Mouse (Mus musculus): ENCODE measurements at regions not wholly inside any gene's neighbourhood (a gene's known extent, or its start where the extent isn't known, plus 50 kb on each side); places are given as distances from the start of the nearest gene placed in this dataset.

DNA sequence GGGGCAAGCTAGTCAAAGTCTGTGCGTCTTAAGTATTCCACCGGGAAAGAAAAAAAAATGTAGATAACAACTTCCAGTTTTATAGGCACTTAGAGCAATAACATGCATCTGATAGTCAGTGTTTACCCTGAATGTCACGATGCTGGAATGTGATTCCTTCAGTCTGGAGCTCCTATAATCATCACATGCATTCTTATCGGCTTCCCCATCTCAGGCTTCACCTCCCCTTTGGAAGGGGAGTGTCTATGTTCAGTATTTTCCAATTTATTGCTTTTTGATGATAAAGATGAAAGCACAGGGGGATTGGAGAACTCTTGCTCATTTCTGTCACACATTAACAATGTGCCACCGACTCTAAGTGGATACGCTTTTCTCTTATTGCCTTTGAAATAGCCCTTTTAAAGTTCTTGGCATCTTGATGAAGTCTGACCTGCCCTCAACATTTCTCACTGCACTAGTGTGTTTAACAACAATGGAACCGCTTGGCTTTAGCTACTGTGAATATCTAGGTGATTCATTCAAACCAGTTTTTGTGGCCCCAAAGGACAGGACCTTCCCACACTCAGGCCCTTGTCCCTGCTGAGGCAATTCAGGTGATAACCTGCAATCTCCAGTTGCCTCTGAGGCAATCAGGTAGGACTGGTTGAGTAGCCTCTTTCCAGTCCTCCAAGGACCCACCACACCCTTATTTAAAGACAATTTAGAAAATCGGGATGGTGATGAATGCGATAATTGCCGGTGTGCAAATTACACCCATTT is 101.5 kb upstream of the Btg1 start:
- no peak for ATAC-seq (replicated peaks; ENCODE audit: insufficient number of reproducible peaks, low FRiP score, low TSS enrichment, poor library complexity, severe bottlenecking)

DNA sequence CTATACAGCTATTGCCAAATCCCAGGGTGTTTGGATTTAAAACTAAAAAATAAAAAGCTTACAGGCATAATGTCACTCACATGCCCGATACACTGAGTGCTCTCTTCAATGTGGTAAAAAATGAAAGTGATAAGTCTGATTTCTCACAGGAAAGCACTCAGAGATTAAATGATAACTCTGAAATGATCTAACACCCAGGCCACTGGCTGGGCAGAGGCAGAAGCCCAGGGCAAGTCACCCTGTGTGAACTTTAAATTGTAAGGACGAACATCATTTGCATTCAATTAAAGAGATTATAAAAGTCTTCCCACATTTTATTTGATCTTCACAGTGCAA is 100.9 kb upstream of the Btg1 start:
- no peak for ATAC-seq (replicated peaks; ENCODE audit: insufficient number of reproducible peaks, low FRiP score, low TSS enrichment, poor library complexity, severe bottlenecking)

DNA sequence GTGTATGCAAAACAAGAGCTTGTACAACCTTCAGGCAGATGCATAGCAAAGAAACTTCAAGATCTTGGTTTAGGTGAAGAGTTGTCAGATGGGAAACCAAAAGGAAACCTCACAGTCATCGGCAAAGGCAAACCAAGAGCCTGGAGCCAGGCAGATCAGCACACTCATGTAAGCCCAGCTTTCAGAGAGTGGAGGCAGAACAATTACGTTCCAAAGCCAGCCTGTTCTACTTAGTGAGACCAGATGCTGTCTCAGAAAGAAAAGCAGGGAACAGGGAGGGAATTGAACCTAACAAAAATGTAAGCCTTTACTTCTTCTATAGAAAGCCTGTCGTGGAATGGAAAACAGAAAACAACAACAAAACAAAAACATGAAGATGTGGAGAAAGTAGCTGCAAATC is 97.4 kb upstream of the Btg1 start:
- ATAC-seq (replicated peaks; ENCODE audit: insufficient number of reproducible peaks, low FRiP score, low TSS enrichment, poor library complexity, severe bottlenecking), result no peak

DNA sequence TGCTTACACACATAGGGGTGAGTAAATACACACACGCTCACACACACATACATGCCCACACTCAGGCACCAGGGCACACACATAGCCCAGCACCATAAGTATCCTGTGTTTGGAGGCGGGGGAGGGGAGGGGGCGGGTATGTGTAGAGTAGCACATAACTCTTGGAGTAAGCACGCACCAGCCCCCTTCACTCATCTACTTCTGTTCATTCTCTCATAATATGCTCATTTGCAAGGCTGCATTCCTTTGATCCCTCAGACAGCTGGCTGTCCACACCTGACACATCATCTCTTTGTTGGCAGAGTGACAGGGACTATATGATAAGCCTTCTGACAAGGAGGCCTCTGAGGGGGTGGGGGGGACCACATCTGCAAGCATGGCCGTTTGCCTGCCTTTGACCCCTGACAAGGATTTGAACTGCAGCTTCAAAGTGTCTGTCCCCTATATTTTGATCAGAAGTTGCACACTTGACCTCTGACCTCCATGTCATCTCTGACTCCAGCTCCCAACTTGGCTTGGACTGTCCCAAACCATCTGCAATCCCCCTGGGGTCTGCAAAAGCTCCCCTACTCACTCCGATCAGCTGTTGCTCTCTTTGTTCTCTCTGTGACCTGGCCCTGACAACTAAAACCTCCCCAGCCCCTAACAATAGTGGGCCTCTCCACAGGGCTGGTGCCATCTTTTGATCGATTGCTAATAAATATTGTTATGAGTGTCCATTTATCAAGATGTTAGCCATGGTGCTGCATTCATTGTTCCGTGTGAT is 95.6 kb upstream of the Btg1 start:
- ATAC-seq (replicated peaks; ENCODE audit: insufficient number of reproducible peaks, low FRiP score, low TSS enrichment, poor library complexity, severe bottlenecking), result no peak

DNA sequence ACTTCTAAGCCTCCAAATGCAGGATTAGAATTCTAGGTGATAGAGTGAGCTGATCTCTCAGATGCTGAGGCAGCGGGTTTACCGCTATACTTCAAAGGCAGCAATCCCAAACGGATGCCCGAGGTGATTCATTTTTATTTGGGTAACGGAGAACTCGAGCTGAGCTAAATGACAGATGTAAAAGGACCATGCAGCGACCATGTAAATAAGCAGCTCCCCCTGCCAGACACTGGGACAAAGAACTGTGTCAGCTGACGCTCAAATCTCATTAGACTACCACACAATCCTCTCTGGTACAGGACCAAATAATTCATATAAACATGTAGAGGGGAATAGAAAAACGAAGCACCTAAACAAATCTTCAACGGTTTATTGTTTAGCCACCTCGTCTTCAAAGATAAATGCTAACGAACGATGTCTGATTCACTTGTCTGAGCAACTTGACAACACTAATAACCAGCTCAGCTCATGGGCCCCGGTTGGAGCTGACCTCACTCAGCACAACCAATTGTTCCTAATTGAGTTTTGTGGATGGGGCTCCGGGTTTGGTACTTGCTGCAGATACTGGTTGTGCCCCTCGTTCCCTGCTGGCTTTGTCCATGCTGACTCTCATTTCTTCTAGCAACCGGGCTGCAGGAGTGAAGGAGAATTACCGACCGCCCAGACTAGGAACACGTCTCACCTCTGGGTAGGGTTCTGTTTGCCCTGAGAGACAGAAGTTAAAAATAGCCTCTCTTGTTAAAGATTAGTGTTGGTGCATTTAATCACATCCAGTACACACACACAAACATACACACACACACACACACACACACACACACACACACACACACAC is 92.6 kb upstream of the Btg1 start:
- no peak for ATAC-seq (replicated peaks; ENCODE audit: insufficient number of reproducible peaks, low FRiP score, low TSS enrichment, poor library complexity, severe bottlenecking)

DNA sequence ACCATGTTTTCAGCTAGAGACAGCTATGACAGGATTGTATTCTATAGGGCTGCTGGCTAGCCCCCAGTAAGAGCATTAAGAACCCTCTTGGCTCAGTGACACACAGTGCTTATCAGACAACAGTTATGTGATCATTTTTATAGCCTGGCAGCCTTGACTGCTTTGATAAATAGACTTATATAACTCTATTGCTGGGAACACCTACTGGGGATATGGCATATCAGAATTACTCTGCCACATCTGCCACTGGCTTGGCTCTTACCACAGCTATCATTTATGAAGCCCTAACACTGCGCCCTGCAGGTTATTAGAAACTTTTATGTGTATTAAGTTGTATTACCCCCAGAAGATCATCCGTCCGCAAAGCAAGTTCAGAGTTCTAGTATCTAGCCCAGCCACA is 88.9 kb upstream of the Btg1 start:
- no peak for ATAC-seq (replicated peaks; ENCODE audit: insufficient number of reproducible peaks, low FRiP score, low TSS enrichment, poor library complexity, severe bottlenecking)

DNA sequence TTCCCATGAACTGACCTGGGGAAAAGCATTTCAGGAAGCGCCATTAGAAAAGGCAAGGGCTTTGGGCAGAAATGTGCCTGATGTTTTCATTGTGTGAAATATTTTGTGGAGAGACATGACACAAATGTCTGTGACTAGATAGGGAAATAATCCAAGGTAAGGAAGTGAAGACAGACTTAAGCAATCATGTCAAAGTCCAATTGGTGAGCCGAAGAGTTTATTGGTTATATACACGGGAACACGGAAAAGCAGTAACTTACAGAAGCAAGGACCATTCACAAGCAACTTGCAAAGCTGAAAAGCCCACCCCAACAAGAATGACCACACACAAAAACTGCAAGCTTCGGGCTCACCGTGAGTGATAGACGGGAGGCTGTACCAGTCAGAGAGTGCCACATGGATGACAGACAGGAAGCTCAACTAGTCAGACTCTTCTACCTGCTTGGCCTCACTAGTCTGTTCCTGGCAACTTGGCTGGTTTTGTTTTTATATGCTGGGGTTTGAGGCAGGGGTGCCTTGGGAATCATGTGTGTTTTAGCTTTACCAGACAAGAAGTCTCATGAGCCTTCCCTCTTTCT is 82.2 kb upstream of the Btg1 start:
- no peak for ATAC-seq (replicated peaks; ENCODE audit: insufficient number of reproducible peaks, low FRiP score, low TSS enrichment, poor library complexity, severe bottlenecking)

DNA sequence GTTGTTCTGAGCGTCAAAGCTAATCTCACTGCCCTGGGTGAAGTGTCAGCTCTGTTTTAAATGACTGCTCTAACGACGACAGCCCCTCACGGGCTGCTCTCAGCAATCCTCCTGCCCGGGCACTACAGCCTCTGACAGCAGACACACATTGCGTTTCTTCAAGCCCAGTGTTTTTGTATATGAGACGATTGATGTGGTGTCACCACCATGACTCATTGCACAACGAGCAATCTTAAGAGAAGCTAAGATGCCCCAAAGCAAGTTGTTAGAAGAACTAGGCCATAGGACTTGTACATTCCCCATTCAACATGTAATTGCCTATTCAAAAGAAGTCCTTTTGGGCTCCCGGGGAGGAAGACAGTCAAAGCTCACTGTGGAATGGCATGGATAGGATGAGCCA is 81.3 kb upstream of the Btg1 start:
- ATAC-seq (replicated peaks; ENCODE audit: insufficient number of reproducible peaks, low FRiP score, low TSS enrichment, poor library complexity, severe bottlenecking), result no peak

DNA sequence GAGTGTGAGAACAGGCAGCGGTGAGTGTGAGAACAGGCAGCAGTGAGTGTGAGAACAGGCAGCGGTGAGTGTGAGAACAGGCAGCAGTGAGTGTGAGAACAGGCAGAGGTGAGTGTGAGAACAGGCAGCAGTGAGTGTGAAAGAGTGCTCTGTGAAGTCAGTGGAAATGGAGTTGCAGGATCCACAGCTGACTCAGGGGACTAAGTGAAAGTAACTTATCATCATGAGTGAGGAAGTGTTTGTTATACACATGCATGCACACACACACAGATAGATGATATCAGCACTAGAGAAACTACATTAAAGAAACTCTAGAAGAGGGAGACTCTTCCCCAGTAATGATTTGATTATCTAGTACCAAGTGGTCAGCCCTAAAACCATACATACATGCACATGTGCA is 76.0 kb upstream of the Btg1 start:
- ATAC-seq (replicated peaks; ENCODE audit: insufficient number of reproducible peaks, low FRiP score, low TSS enrichment, poor library complexity, severe bottlenecking), result peak; percentile 63; the same call in 1 of the 2 replicates

DNA sequence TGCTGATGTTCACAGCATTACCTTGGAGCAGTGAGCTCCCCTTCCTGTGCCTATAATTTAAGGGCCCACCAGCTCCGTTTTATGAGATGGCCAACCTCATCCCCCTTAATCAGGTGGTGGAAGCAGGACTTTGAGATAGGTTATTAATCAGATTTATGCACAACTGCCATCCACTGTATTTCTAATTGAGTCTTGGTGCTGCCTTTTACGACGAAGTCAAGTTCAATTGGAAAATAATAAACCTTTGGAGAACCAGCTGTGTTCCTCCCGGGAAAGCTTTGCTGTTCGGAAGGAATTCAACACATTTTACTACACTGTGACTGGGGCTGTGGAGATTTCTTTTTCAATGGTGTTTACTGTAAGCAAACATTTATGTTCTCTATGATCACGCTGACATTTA is 71.5 kb upstream of the Btg1 start:
- no peak for ATAC-seq (replicated peaks; ENCODE audit: insufficient number of reproducible peaks, low FRiP score, low TSS enrichment, poor library complexity, severe bottlenecking)

DNA sequence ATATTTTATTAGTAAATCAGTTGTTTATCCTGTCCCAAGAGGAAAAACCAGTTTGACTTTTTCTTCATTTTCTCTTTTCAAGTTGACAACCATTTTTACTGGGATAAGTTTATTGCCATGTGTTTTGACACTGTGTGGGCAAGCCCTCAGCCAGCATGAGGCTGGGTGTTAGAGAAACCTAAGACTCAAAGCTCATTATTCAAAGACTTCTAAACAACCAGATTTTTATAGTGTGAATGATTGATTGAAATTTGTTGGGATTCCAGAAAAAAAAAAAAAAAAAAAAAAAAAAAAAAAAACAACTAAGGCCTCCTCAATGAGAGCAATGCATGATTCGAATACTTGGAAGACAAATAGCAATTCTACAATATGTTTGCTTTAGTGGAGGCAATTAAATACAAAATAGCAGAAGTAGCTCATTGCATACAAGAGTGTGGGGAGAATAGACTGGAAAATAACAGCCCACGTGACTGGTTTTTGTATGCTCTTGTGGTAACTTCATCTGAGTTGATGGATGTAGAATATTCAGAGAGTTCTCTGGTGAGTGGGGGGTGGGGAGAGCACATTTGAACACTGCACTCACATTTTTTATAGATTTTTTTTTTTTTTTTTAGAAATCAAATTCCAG is 70.9 kb upstream of the Btg1 start:
- no peak for ATAC-seq (replicated peaks; ENCODE audit: insufficient number of reproducible peaks, low FRiP score, low TSS enrichment, poor library complexity, severe bottlenecking)

DNA sequence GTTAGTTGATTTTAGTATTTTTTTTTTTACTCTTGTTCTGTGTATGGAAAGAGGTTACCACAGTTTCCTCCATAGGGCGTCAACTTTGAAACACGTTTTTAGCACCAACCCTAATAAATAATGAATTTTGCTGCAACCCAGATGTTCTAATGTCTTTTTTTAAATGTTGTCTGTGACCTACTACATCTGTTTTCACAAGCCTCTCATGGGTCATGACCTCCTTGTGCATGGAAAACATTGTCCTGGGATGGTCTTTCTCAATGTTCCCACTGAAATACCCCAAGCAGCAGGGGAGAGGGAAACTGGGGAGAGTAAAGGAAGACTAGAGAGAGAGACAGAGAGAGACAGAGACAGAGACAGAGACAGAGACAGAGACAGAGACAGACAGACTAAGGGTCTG is 67.2 kb upstream of the Btg1 start:
- ATAC-seq (replicated peaks; ENCODE audit: insufficient number of reproducible peaks, low FRiP score, low TSS enrichment, poor library complexity, severe bottlenecking), result no peak

DNA sequence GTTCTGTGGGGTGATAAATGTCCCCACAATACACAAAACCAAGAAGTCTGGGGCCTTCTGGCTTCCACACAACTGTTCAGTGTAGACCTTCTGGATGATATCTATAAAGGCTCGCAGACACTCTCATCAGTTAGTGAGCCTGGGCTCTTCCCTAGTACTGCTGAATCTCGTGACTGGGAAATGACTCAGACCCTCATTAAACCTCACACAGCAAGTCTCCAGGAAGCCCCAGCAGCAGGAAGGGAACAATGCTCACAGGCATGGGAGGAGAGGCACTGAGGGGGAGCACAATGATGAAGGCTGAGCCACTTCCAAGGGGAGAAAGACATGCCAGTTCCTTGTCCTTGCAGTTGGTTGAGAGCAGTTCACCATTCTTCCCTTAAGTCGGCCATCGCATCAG is 66.5 kb upstream of the Btg1 start:
- ATAC-seq (replicated peaks; ENCODE audit: insufficient number of reproducible peaks, low FRiP score, low TSS enrichment, poor library complexity, severe bottlenecking), result no peak

DNA sequence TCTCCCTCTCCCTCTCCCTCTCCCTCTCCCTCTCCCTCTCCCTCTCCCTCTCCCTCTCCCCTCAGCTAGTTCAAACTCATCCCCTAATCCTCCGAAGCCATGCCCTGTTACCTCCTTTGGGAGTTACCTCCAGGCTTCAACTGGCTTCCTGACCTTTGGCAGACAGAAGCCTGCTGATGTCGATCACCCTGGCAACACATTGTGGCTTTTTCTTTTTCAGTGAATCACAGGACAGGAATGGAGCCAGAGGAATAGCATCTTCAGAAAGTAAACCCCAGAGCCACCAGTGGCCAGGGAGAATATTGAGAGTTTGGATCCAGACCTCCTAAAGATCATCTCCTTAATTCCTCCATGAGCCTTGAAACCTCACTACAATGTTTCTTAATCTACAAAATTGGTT is 59.5 kb upstream of the Btg1 start:
- ATAC-seq (replicated peaks; ENCODE audit: insufficient number of reproducible peaks, low FRiP score, low TSS enrichment, poor library complexity, severe bottlenecking), result no peak

DNA sequence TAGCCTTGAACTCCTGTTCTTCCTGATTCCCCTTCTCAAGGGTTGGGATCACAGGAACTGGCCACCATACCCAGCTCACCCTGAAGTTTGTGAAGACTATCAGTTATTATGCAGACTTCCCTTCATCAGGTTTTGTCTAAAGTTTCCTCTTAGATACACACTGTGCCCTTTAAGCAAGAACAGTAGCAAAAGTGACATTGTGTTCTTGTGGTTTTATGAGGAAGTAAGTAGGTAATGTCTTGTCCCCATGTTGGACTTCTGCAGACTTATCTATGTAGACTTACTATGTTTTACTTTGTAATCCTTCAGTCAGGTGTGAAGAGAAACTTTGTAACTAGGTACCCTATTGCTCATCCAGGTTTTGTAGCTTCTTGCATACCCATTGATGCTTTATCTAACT is 51.5 kb upstream of the Btg1 start:
- 0 out of 2 replicates have a peak, but pooled peaks have one; percentile 61 for ATAC-seq (replicated peaks; ENCODE audit: insufficient number of reproducible peaks, low FRiP score, low TSS enrichment, poor library complexity, severe bottlenecking)

All from monocyte, adult 5-6 weeks (primary cell).